Comparison of ENCODE assay signal across 12 mouse cellular contexts in the genomic region with DNA sequence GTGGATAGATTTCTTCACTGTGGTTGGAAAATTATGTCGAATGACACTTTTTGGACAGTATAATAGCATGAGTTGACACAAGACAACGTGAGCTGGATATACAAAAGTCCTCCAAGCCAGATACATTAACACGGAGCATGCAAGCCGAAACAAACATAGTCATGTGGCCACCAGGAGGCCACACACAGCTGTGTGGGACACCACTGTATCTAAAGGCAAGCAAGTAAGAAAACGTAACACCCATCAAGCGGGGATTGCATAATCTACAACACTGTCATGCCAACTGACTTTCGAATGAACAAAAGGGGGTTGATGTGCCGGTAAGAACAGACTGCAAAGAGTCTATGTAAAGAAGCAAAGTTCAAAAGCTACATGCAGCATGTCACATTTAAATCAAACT.
"Had no signal": no experiment of that assay in that cellular context is flagged by ENCODE, and none has a peak within 500 bp of the region (broad histone marks: within the 10 kb centered on the region; RNA-seq: fewer than 3 reads in every experiment).

No protein-coding gene starts in this region.

- H3K36me3 ChIP-seq: limb, embryonic 15.5 days; lung, embryonic 15.5 days; neural tube, embryonic 12.5 days; stomach, embryonic 15.5 days had no signal

- H3K4me2 ChIP-seq: limb, embryonic 15.5 days; lung, embryonic 15.5 days; neural tube, embryonic 12.5 days; stomach, embryonic 15.5 days had no signal

- ATAC-seq: hindbrain, embryonic 16.5 days; inflammation-experienced regulatory T-cells, adult 6 months; intestine, postnatal 0 days had no signal

- H3K9me3 ChIP-seq: limb, embryonic 15.5 days; lung, embryonic 15.5 days; neural tube, embryonic 12.5 days; stomach, embryonic 15.5 days had no signal

- H3K9ac ChIP-seq: limb, embryonic 15.5 days; lung, embryonic 15.5 days; neural tube, embryonic 12.5 days; stomach, embryonic 15.5 days had no signal

- H3K4me1 ChIP-seq: limb, embryonic 15.5 days; lung, embryonic 15.5 days; neural tube, embryonic 12.5 days; stomach, embryonic 15.5 days had no signal

- DNase-seq: kidney, postnatal 14 days; midbrain, embryonic 14.5 days; spleen, adult 18-20 months; thymus, postnatal 36 days had no signal

- H3K4me3 ChIP-seq: left cerebral cortex, adult 2 months; limb, embryonic 15.5 days; lung, embryonic 15.5 days; neural tube, embryonic 12.5 days; stomach, embryonic 15.5 days had no signal

- H3K27ac ChIP-seq: left cerebral cortex, adult 2 months; limb, embryonic 15.5 days; lung, embryonic 15.5 days; neural tube, embryonic 12.5 days; stomach, embryonic 15.5 days had no signal

- H3K27me3 ChIP-seq: limb, embryonic 15.5 days; lung, embryonic 15.5 days; neural tube, embryonic 12.5 days; stomach, embryonic 15.5 days had no signal
